Mouse (Mus musculus) liver, adult 2 months (tissue): Measurements from ENCODE around the gene Olfr390. TPM values are rescaled to one million over a fixed set of nuclear protein-coding genes. Genes with fewer than 3 reads are reported as not detected.

ENCODE experiments used
- DNase-seq: peaks from one replicate; pipeline ENCODE4 v3.0.0-alpha.2; 2011; ENCODE audit warnings: low read depth, low spot score; ENCODE audit errors: extremely low read depth
- H3K27ac ChIP-seq: fragments of 200-500 bp; replicated peaks from 2 replicates; pipeline ENCODE4 v1.5.1; 2012; ENCODE audit warnings: low read depth, mild to moderate bottlenecking, control low read depth, inconsistent platforms, low read length; ENCODE audit not compliant: insufficient read depth
- H3K27me3 ChIP-seq: fragments of 200-500 bp; 2 replicates; pipeline ENCODE4 v1.6.1; 2012; ENCODE audit warnings: mild to moderate bottlenecking, moderate library complexity, low read length, inconsistent platforms; ENCODE audit not compliant: control insufficient read depth, insufficient read depth
- H3K36me3 ChIP-seq: fragments of 200-500 bp; 2 replicates; pipeline ENCODE4 v1.6.1; 2012; ENCODE audit warnings: low read length, inconsistent platforms; ENCODE audit not compliant: control insufficient read depth, insufficient read depth
- H3K4me1 ChIP-seq: fragments of 200-500 bp; 2 replicates; pipeline ENCODE4 v1.6.1; 2011; ENCODE audit warnings: low read length; ENCODE audit not compliant: control insufficient read depth, insufficient read depth
- H3K4me3 ChIP-seq: fragments of 200-500 bp; 2 replicates; pipeline ENCODE4 v1.5.1; 2011; ENCODE audit warnings: low read depth, mild to moderate bottlenecking, control low read depth, low read length, moderate library complexity; ENCODE audit not compliant: insufficient read depth
- H3K79me2 ChIP-seq: fragments of 200-500 bp; 2 replicates; pipeline ENCODE4 v1.6.1; 2012; ENCODE audit warnings: inconsistent platforms, mild to moderate bottlenecking, low read length, moderate library complexity; ENCODE audit not compliant: control insufficient read depth, insufficient read depth
- H3K9ac ChIP-seq: fragments of 200-500 bp; 2 replicates; pipeline ENCODE4 v1.6.1; 2012; ENCODE audit warnings: low read depth, mild to moderate bottlenecking, control low read depth, inconsistent platforms, low read length
- CTCF ChIP-seq: fragments of 200-500 bp; IDR thresholded peaks from 2 replicates; pipeline ENCODE4 v1.5.1; 2011; ENCODE audit warnings: low read depth, low read length, control low read depth
- POLR2A ChIP-seq: fragments of 200-500 bp; IDR thresholded peaks from 2 replicates; pipeline ENCODE4 v1.6.1; 2011; ENCODE audit warnings: low read length, control low read depth; ENCODE audit not compliant: insufficient read depth; ENCODE audit errors: extremely low read depth
- WGBS: fragments of 180-500 bp; shearing (Covaris S2); methylation state at CpG from one replicate; pipeline ENCODE4 v1.1.7; 2018; 5-methylcytosine and 5-hydroxymethylcytosine counted together
- polyA plus RNA-seq: library from polyadenylated mRNA; depleted of rRNA; stranded (reverse); fragments of >200 nt; gene quantifications from 2 replicates; pipeline ENCODE4 v1.2.3, GENCODE M21; 2012; rRNA removed
- total RNA-seq: library from RNA; depleted of rRNA; stranded (reverse); fragments of >200 nt; gene quantifications from 2 replicates; pipeline ENCODE4 v1.2.3, GENCODE M21; 2014; rRNA removed

Olfr390 gene
- total RNA-seq (not detected in 2 replicates), polyA plus RNA-seq (not detected in 2 replicates)

- Histone ChIP-seq H3K79me2 (no peaks in the 10 kb centered on the region), H3K36me3 (no peaks in the 10 kb centered on the region), H3K27ac (no peak within 1 kb of the TSS), H3K27me3 (no peaks in the 10 kb centered on the region), H3K4me3 (no peak within 1 kb of the TSS), H3K9ac (no peak within 1 kb of the TSS), H3K4me1 (no peaks in the 10 kb centered on the region)
- TF ChIP-seq POLR2A (no peak), CTCF (no peak)
- 56% methylated on average over 1 of the region's 1 CpGs for WGBS
- no peak for DNase-seq
Observed at GRCm38 (mm10) chr11:73782664-73783063, at the start of gene Olfr390. Gene Olfr390 (plus strand): TSS chr11:73782964.

- Histone ChIP-seq H3K27ac (no peak overlapping the region), H3K9ac (no peak overlapping the region), H3K4me1 (no peaks in the 10 kb centered on the region), H3K79me2 (no peaks in the 10 kb centered on the region), H3K36me3 (no peaks in the 10 kb centered on the region), H3K4me3 (no peak overlapping the region), H3K27me3 (no peaks in the 10 kb centered on the region)
- DNase-seq = no peak
- TF ChIP-seq POLR2A (no peak), CTCF (no peak)
Observed at GRCm38 (mm10) chr11:73759115-73759514, 23.6 kb upstream of the Olfr390 start.

- H3K27me3 ChIP-seq = no peaks in the 10 kb centered on the region
- no peak within 1 kb of the TSS for H3K9ac ChIP-seq
- H3K79me2 ChIP-seq = no peaks in the 10 kb centered on the region
- no peaks in the 10 kb centered on the region for H3K36me3 ChIP-seq
- TF ChIP-seq CTCF = no peak
- no peak for TF ChIP-seq POLR2A
- H3K27ac ChIP-seq = no peak within 1 kb of the TSS
- 84% methylated on average over 1 of the region's 1 CpGs for WGBS
- DNase-seq = no peak
- H3K4me1 ChIP-seq = no peaks in the 10 kb centered on the region
- H3K4me3 ChIP-seq = no peak within 1 kb of the TSS
Observed at GRCm38 (mm10) chr11:73780613-73781012, 2.2 kb upstream of the Olfr390 start, which contains the start of gene Olfr389. Gene Olfr389 (minus strand): TSS chr11:73780713.

GRCm38 (mm10) chr11:73802952-73803351 is 20.2 kb downstream of the Olfr390 start, which contains the start of gene Olfr391-ps:
Gene Olfr391-ps (minus strand): TSS chr11:73803052.
- no peak for TF ChIP-seq CTCF
- no peak for TF ChIP-seq POLR2A
- no peaks in the 10 kb centered on the region for H3K27me3 ChIP-seq
- no peaks in the 10 kb centered on the region for H3K36me3 ChIP-seq
- no peak within 1 kb of the TSS for H3K27ac ChIP-seq
- no peak within 1 kb of the TSS for H3K4me3 ChIP-seq
- WGBS = 16% methylated on average over 1 of the region's 1 CpGs
- no peaks in the 10 kb centered on the region for H3K79me2 ChIP-seq
- H3K4me1 ChIP-seq = no peaks in the 10 kb centered on the region
- no peak for DNase-seq
- no peak within 1 kb of the TSS for H3K9ac ChIP-seq

- WGBS = 86% methylated on average over 1 of the region's 1 CpGs
- no peak for DNase-seq
Observed at GRCm38 (mm10) chr11:73816949-73817348, 34.2 kb downstream of the Olfr390 start, which contains the start of gene Olfr392. Gene Olfr392 (minus strand): TSS chr11:73817049.

More at GRCm38 (mm10) chr11:73816949-73817348, 34.2 kb downstream of the Olfr390 start, which contains the start of gene Olfr392:
- H3K9ac ChIP-seq = no peak within 1 kb of the TSS
- TF ChIP-seq POLR2A (no peak), CTCF (no peak)
- H3K27ac ChIP-seq = no peak within 1 kb of the TSS
- H3K4me1 ChIP-seq = no peaks in the 10 kb centered on the region
- no peaks in the 10 kb centered on the region for H3K36me3 ChIP-seq
- no peaks in the 10 kb centered on the region for H3K27me3 ChIP-seq
- H3K4me3 ChIP-seq = no peak within 1 kb of the TSS
- H3K79me2 ChIP-seq = no peaks in the 10 kb centered on the region

Other genes starting within 250 kb of the Olfr390 start
- not detected in 2 replicates for gene Olfr385, start 190.0 kb upstream of the Olfr390 start, total RNA-seq
- not detected in 2 replicates for gene Olfr385, start 190.0 kb upstream of the Olfr390 start, polyA plus RNA-seq
- gene Olfr384, start 184.4 kb upstream of the Olfr390 start, total RNA-seq = not detected in 2 replicates
- gene Olfr384, start 184.4 kb upstream of the Olfr390 start, polyA plus RNA-seq = not detected in 2 replicates
- not detected in 2 replicates for gene Zfp735, start 94.2 kb upstream of the Olfr390 start, total RNA-seq
- not detected in 2 replicates for gene Zfp735, start 94.2 kb upstream of the Olfr390 start, polyA plus RNA-seq
- not detected in 2 replicates for gene Olfr389, start 2.3 kb upstream of the Olfr390 start, total RNA-seq
- not detected in 2 replicates for gene Olfr389, start 2.3 kb upstream of the Olfr390 start, polyA plus RNA-seq
- gene Olfr391-ps, start 20.1 kb downstream of the Olfr390 start, total RNA-seq = not detected in 2 replicates
- not detected in 2 replicates for gene Olfr391-ps, start 20.1 kb downstream of the Olfr390 start, polyA plus RNA-seq
- gene Olfr392, start 34.1 kb downstream of the Olfr390 start, total RNA-seq = not detected in 2 replicates
- gene Olfr392, start 34.1 kb downstream of the Olfr390 start, polyA plus RNA-seq = not detected in 2 replicates
- gene Olfr393, start 68.5 kb downstream of the Olfr390 start, total RNA-seq = not detected in 2 replicates
- not detected in 2 replicates for gene Olfr393, start 68.5 kb downstream of the Olfr390 start, polyA plus RNA-seq
- not detected in 2 replicates for gene Olfr394, start 107.8 kb downstream of the Olfr390 start, total RNA-seq
- gene Olfr394, start 107.8 kb downstream of the Olfr390 start, polyA plus RNA-seq = not detected in 2 replicates
- gene Olfr395, start 126.3 kb downstream of the Olfr390 start, total RNA-seq = not detected in 2 replicates
- not detected in 2 replicates for gene Olfr395, start 126.3 kb downstream of the Olfr390 start, polyA plus RNA-seq
- gene Olfr23, start 153.7 kb downstream of the Olfr390 start, total RNA-seq = not detected in 2 replicates
- not detected in 2 replicates for gene Olfr23, start 153.7 kb downstream of the Olfr390 start, polyA plus RNA-seq
- not detected in 2 replicates for gene Olfr397, start 177.9 kb downstream of the Olfr390 start, total RNA-seq
- not detected in 2 replicates for gene Olfr397, start 177.9 kb downstream of the Olfr390 start, polyA plus RNA-seq
- gene Olfr398, start 207.4 kb downstream of the Olfr390 start, total RNA-seq = not detected in 2 replicates
- gene Olfr398, start 207.4 kb downstream of the Olfr390 start, polyA plus RNA-seq = not detected in 2 replicates